Mouse (Mus musculus): ENCODE measurements around the gene Angptl4.

GRCm38 (mm10) chr17:33808192-33808591, 26.6 kb upstream of the Angptl4 start:
- no peak for TF ChIP-seq CTCF (conservative IDR thresholded peaks at IDR 0.05; ENCODE audit: low read length)
- no peak for TF ChIP-seq POU5F1 (IDR thresholded peaks at IDR 0.05; ENCODE audit: borderline replicate concordance, low read length)
- no peak for TF ChIP-seq NANOG (IDR thresholded peaks at IDR 0.05; ENCODE audit: borderline replicate concordance, low read length)

Data from E14TG2a.4 (cell line).